Mouse (Mus musculus) ovary, postnatal 36 days (tissue): ENCODE results near the gene Gss.
A peak's percentile ranks its signal among the peaks of the same experiment; 100 is the strongest.
"Not testable (repeated sequence)": the region's sequence is repeated elsewhere in the genome, so short reads cannot be mapped to it uniquely, and the experiment has no call there.

Source experiments
- DNase-seq: peaks from one replicate; pipeline ENCODE4 v3.0.0; 2022; ENCODE audit warnings: low spot score, mixed read lengths

The Gss gene

DNA sequence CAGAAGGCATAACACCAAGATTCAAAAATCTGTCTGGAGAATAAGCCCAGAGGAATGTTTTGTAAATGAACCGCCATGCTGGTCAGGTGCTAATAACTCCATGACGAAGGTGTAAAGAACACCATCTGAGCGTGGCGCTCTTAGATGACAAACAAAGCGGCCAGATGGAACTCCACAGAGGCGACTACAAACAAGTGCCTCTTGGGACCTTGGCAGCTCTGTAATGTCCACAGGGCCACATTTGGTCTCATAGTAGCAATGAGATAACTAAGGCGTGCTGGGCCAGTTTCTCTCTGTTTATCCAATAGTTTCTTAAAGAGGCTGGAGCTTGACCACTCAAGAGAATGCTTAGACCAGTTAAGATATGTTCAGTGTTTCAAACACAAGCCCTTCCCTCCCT is 18.6 kb downstream of the Gss start:
- DNase-seq = no peak

DNA sequence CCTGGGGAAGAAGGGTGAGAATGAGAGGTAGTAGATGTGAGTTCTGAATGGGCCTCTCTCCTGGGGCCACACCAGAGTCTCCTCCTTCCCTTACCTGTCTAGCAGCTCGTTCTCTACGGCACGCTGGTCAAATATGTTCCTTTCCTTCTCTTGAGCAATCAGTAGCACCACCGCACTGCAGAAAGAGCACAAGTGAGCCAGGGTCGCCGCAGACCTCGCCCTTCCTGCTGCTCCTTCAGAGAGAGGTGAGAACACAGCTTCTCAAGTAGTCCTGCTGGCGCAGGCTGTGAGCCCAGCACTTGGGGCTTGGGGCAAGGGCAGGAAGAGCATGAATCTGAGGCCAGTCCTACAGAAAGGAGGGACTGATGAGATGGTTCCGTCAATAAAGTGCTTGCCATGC is 19.6 kb downstream of the Gss start:
- DNase-seq = no peak

GRCm38 (mm10) chr2:155569223-155569807 is 23.3 kb downstream of the Gss start:
- no peak for DNase-seq

DNA sequence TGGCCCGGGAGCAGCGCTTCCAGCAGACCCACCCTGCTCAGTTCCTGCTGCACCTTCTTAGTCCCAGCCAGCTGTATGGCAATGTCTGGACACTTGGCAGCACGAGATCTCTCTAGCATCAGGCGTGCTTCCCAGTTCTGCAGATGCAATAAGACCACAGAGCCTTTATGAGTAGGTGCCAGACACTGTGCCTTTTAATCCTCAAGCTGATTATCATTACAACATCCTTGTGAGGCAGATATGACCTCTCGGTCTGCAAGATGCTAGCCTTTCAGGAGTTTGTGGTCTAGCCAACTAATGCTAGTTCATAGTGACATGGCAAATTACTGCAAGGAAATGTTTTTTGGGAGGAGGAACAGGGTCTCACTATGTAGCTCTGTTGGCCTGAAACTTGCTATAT is 24.9 kb downstream of the Gss start:
- no peak for DNase-seq

GRCm38 (mm10) chr2:155562934-155563333 is 29.7 kb downstream of the Gss start:
- no peak for DNase-seq

DNA sequence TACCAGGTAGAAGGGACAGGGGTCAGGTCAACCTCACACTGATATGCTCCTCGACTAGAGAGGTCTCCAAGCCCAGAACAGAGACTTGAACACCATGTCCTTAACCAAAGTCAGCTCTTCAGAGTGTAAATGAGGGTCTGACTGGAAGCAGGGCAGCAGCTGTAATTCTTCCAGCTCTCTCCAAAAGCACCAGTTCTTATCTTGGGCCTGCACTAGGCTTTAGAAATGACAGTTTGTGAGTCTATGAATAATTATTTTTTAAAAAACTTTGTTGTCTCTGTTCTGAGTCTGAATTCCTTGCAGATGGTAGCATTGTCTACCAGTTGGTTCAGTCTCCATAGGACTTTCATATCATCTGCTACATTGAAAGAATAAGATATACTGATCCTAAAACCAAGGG is 30.4 kb downstream of the Gss start:
- no peak for DNase-seq

DNA sequence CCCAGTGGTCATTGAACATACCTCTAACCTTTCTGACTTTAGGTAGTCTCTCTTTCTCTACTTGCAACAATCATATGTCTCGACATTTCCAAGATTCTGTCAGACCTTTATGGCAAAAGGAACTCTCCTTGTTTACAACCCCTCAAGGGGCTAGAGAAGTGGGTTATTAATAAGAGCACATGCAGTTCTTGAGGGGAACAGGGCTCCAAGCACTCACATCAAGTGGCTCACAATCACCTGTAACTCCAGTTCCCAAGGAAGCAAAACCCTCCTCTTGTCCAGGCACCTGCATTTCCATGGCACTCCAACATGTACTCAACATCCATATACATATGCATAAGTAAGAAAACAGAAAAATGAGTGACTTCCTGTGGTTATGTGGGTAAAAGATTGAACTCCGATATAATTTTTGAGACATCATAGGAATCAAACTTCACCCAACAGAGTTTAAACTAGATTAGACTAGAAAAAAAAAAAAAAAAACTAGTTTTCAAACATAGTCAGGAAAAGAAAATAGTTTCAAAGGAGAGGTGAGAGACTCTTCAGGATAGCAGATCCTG is 38.1 kb downstream of the Gss start:
- DNase-seq = no peak

- DNase-seq = no peak
Measured at GRCm38 (mm10) chr2:155552949-155553354, 39.7 kb downstream of the Gss start.

DNA sequence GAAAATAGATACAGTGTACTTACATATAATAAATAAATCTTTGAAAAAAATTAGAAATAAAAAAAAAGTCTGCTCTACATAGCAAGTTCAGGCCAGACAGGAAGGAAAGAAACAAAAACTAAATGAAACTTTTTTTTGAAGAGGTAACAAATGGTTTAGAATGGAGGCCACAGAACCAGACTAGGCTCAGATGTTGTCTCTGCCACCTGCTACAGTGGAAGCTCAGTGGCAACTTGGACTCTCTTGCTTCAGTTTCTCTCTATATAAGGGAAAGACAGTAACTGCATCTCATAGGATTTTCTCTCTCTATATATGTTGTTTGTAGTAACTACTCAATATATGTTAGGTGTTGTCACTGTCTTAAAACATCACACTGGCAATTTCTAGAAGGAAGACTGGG is 40.3 kb downstream of the Gss start:
- no peak for DNase-seq

DNA sequence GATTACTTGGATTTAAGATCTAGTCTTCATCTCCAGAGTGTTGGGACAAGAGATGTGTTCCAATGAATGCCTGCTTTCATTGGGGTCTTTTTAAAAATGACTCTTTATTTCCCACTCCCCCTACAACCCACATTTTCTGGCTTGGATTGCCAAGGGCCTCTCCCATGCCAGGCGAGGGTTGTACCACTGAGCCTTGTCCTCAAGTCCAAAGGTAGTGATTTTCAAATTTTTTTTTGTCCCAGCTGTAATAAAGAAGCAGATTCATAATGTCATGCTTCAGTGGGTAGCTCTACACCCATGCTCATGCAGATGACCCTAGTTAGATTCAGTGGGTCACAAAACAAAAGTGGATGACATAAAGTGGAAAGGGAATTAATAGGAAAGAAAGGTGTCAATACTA is 45.7 kb downstream of the Gss start:
- DNase-seq = no peak

GRCm38 (mm10) chr2:155540822-155541458 is 51.7 kb downstream of the Gss start:
- peak; percentile 10 for DNase-seq

- no peak for DNase-seq
Measured at GRCm38 (mm10) chr2:155539696-155540095, 52.9 kb downstream of the Gss start.

DNA sequence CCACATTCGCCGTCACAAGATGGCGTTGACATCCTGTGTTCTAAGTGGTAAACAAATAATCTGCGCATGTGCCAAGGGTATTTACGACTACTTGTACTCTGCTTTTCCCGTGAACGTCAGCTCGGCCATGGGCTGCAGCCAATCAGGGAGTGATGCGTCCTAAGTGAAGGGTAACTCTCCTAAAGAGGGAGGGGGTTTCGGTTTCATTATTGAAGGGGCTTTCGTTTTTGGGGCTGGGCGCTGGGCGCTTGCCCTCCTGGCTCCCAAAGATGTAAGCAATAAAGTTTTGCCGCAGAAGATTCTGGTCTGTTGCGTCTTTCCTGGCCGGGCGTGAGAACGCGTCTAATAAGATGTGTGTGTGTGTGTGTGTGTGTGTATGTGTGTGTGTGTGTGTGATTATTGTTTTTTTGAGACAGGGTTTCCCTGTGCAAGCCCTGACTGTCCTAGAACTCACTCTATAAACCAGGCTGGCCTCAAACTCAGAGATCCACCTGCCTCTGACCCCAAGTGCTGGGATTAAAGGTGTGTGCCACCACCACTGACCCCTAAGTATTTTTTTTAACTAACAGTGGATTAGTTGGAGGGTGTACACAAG is 54.0 kb downstream of the Gss start:
- not testable (repeated sequence) for DNase-seq

DNA sequence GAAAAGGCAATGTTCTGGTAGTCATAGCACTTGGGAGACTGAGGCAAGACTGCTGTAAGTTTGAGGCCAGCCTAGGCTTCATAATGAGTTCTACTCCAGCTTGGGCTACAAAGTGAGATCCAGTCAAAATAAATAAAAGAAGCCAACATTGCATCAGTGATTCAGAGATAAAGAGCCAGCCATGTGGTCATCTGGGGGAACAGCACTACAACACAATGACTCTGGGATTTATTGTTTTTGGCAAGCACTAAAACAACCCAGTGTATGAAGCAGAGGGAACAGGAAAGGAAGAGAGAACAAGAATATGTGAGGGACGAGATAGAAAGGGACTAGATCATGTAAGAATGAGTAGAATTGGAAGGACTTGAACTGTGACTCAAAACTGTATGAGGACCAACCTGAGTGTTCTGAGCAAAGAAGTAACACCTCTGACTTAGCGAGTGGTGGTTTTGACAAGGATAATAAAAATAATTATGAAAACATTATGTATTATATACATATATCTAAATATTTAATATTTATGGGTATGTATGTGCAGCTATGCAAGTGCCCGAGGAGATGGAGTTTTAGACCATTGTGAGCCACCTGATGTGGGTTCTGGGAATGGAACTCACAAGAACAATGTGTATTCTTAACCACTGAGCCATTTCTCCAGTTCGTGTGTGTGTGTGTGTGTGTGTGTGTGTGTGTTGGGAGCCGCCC is 54.7 kb downstream of the Gss start:
- DNase-seq = no peak

DNA sequence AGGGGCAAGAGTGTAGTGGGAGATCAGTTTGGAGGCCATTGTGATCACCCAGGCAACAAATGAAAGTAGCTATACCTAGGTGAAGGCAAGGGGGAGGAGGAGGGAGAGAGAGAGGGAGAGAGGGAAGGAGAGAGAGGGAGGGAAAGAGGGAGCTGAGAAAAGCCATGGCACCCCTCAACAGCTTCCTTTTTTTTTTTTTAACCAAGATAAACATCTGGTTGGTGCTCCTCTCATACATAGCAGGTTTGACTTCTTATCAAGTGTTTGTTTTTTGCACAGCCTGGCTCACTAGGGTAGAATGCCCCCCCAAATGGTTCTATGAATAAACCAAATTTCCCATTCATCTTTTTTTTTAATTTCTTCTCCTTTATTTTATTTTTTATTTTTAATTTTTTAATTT is 56.3 kb downstream of the Gss start:
- no peak for DNase-seq

DNA sequence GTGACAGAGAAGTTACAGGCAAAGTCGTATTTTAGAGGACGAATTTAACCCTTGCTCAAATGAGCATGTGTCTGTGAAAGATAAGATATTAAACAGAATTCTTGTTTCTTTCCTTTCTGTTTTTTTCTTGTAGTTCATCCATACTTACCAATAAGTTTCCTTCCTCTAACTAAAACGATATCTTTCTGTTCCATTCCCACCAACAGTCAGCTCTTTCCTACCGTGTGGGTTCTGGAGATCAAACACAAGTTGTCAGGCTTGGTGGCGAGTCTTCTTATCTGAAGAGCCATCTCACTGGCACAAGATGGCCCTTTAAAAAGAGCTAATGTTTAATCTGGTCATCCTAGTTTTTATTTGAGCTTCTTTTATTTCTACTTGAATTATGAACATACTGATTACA is 65.2 kb downstream of the Gss start:
- DNase-seq = no peak

DNA sequence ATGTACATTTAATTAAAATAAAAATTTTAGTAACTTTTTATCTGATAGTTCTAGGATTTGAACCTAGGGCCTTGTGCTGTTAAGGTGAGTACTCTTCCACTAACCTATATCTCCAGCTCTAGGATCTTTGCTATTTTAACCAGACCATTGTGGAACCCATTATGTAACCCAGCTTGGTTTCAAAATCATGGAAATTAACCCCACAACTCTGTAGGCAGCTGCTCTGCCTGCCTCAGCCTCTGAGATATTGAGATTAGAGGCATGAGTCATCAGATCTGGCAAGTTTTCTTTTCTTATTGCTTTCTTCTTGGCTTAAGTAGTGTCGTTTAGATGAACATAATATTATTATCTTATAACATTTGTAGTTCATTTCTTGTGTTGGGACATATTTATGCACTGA is 68.2 kb downstream of the Gss start:
- DNase-seq = no peak

DNA sequence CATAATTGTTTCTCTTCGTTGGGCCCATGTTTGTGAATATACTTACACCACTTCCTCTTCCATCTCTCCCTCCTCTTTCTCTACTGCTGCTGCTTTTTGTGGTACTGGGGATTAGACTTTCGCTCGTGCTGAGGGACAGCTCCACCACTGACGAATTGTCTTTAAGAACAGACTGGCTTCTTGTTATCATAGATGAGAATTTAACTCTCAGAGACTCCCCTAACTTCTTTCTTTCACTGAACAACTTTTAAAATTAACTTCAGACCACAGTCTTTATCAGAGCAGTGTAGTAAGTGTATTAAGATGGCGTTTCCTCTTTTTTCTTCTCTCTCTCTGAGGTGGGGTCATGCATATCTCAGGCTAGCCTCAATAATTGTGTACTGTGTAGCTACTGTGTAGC is 68.9 kb downstream of the Gss start:
- no peak for DNase-seq

DNA sequence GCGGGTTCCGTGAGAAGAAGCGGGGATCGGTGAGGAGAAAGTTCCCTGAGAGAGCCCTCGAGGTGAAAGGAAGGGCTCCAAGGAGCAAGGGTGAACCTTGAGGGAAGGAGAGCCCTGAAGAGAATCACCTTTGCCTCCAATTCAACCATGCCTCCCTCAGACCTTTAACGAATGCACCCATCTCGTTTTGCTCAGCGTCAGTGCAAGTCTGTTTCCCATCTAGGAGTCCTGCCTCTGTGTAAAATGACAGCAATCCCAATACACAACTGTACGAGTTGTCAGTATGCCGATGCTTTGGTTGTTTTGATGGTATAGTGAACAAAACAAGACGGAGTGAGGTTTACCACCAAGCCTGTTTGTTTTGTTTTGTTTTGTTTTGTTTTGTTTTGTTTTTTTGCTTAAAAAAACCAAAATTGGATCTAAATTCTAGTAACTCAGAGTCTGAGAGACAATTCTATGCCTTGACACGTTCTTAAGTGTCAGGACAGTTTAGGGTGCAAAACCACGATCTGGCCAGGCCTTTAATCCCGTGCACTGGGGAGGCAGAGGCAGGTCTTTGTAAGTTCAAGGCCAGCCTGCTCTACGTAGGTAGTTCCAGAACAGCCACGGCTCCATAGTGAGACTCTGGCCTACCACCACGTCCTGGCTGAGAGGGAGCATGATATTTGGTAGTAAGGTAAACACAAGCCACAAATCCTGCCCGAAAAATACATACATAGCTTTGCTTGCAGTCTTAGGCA is 73.9 kb downstream of the Gss start:
- no peak for DNase-seq

GRCm38 (mm10) chr2:155517455-155518423 is 74.9 kb downstream of the Gss start, which contains the start of the genes Acss2 and Ggt7:
Gene Acss2, plus strand, starts transcription at chr2:155517948.
Gene Ggt7, minus strand, starts transcription at chr2:155518237.
- DNase-seq = peak; percentile 98

GRCm38 (mm10) chr2:155515941-155516340 is 76.7 kb downstream of the Gss start:
- DNase-seq = peak; percentile 48
